Mouse (Mus musculus): ENCODE data around the gene Trappc6a. TPM values are rescaled to one million over a fixed set of nuclear protein-coding genes. Genes with fewer than 3 reads are reported as not detected.

Gene Trappc6a
- polyA plus RNA-seq, 2 experiments = 24.1 to 40.2 TPM

DNA sequence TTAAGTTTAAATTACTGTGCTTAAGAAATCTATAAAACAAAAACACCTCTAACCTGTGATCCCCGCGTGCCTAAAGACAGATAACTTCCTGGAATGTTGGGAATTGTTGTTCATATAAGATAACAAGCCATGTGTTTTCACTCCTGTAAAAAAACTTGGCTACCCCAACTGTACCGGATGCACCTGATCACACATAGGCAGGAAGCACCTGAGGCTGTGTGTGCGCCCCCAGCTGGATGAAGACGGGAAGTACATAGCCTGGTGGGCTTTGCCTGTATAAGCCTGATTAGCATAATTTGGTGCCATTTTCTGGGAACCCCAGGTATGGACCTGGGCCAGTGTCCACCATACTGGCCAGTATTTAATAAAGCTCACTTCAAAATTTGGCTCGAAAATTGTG, 35.4 kb downstream of the Trappc6a start:
- H3K4me3 ChIP-seq (ENCODE audit: insufficient read depth in 1 of 2, low read depth in 2 of 2, low read length in 2 of 2) = no peak overlapping the region
- no peak for ATAC-seq (ENCODE audit: insufficient read depth)
- H3K9ac ChIP-seq (replicated peaks) = no peak overlapping the region
- WGBS (ENCODE audit: insufficient replicate concordance) = 45% methylated on average over 6 of the region's 6 CpGs
- no peak for DNase-seq (ENCODE audit: low read depth in 3 of 3, low spot score in 3 of 3)
- no peaks in the 10 kb centered on the region for H3K9me3 ChIP-seq (ENCODE audit: control insufficient read depth, low read length)
- H3K36me3 ChIP-seq (replicated peaks; ENCODE audit: control insufficient read depth, insufficient read depth, low read depth) = no peaks in the 10 kb centered on the region; the same call in none of the 2 replicates
- TF ChIP-seq CTCF (IDR thresholded peaks at IDR 0.05; ENCODE audit: low read depth) (peak; percentile 73), EP300 (IDR thresholded peaks at IDR 0.05; ENCODE audit: low read depth) (no peak)
- no peak overlapping the region for H3K27ac ChIP-seq
- H3K27me3 ChIP-seq (ENCODE audit: control insufficient read depth, insufficient read depth, low read length) = no peaks in the 10 kb centered on the region
- H3K4me1 ChIP-seq (replicated peaks; ENCODE audit: control insufficient read depth in 2 of 2, insufficient read depth in 2 of 2, low read length in 1 of 2) = peaks cover 0 to 9% of the 10 kb centered on the region in 2 experiments
- no peak overlapping the region for H3K4me2 ChIP-seq (ENCODE audit: low read depth)

- Histone ChIP-seq H3K9ac (replicated peaks) (no peak overlapping the region), H3K27ac (no peak overlapping the region), H3K4me2 (ENCODE audit: low read depth) (no peak overlapping the region), H3K9me3 (ENCODE audit: control insufficient read depth, low read length) (no peaks in the 10 kb centered on the region), H3K27me3 (ENCODE audit: control insufficient read depth, insufficient read depth, low read length) (no peaks in the 10 kb centered on the region), H3K4me3 (ENCODE audit: insufficient read depth in 1 of 2, low read depth in 2 of 2, low read length in 2 of 2) (no peak overlapping the region), H3K36me3 (replicated peaks; ENCODE audit: control insufficient read depth, insufficient read depth, low read depth) (no peaks in the 10 kb centered on the region; the same call in 1 of the 2 replicates), H3K4me1 (replicated peaks; ENCODE audit: control insufficient read depth in 2 of 2, insufficient read depth in 2 of 2, low read length in 1 of 2) (peaks cover 0 to 11% of the 10 kb centered on the region in 2 experiments)
- no peak for DNase-seq (ENCODE audit: low read depth in 3 of 3, low spot score in 3 of 3)
- TF ChIP-seq CTCF (IDR thresholded peaks at IDR 0.05; ENCODE audit: low read depth) (no peak), EP300 (IDR thresholded peaks at IDR 0.05; ENCODE audit: low read depth) (no peak)
- WGBS (ENCODE audit: insufficient replicate concordance) = 74% methylated on average over 3 of the region's 3 CpGs
- ATAC-seq (ENCODE audit: insufficient read depth) = no peak
Measured at GRCm38 (mm10) chr7:19546007-19546406, 37.8 kb downstream of the Trappc6a start.

- no peaks in the 10 kb centered on the region for H3K9me3 ChIP-seq (ENCODE audit: control insufficient read depth, low read length)
- TF ChIP-seq CTCF (IDR thresholded peaks at IDR 0.05; ENCODE audit: low read depth) (no peak), EP300 (IDR thresholded peaks at IDR 0.05; ENCODE audit: low read depth) (no peak)
- H3K4me2 ChIP-seq (ENCODE audit: low read depth) = no peak overlapping the region
- no peak for DNase-seq (ENCODE audit: low read depth in 3 of 3, low spot score in 3 of 3)
- peaks cover 0 to 16% of the 10 kb centered on the region in 2 experiments for H3K4me1 ChIP-seq (replicated peaks; ENCODE audit: control insufficient read depth in 2 of 2, insufficient read depth in 2 of 2, low read length in 1 of 2)
- H3K27ac ChIP-seq = no peak overlapping the region
- H3K36me3 ChIP-seq (replicated peaks; ENCODE audit: control insufficient read depth, insufficient read depth, low read depth) = no peaks in the 10 kb centered on the region; the same call in 1 of the 2 replicates
- H3K9ac ChIP-seq (replicated peaks) = no peak overlapping the region
- 79% methylated on average over 2 of the region's 2 CpGs for WGBS (ENCODE audit: insufficient replicate concordance)
- no peak overlapping the region for H3K4me3 ChIP-seq (ENCODE audit: insufficient read depth in 1 of 2, low read depth in 2 of 2, low read length in 2 of 2)
- H3K27me3 ChIP-seq (ENCODE audit: control insufficient read depth, insufficient read depth, low read length) = no peaks in the 10 kb centered on the region
- ATAC-seq (ENCODE audit: insufficient read depth) = no peak
Measured at GRCm38 (mm10) chr7:19547344-19547969, 39.3 kb downstream of the Trappc6a start.

DNA sequence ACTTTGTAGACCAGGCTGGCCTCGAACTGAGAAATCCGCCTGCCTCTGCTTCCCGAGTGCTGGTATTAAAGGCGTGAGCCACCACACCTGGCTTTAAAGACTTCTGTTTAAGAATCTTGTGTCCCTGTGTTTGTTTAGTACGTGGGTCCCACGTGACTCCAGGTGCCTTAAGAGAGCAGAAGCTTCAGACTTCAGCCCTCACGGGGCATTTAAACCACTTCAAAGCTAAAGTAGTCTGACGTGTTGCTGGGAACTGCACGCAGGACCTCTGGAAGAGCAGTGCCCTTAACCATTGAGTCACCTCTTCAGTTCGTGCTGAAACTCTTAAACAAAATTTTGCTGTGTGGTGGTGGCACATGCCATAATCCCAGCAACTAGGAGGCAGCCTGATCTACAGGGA, 41.2 kb downstream of the Trappc6a start:
- Histone ChIP-seq H3K9ac (replicated peaks) (no peak overlapping the region), H3K27me3 (ENCODE audit: control insufficient read depth, insufficient read depth, low read length) (no peaks in the 10 kb centered on the region), H3K4me3 (ENCODE audit: insufficient read depth in 1 of 2, low read depth in 2 of 2, low read length in 2 of 2) (no peak overlapping the region), H3K4me2 (ENCODE audit: low read depth) (no peak overlapping the region), H3K36me3 (replicated peaks; ENCODE audit: control insufficient read depth, insufficient read depth, low read depth) (peaks cover 13% of the 10 kb centered on the region; the same call in 1 of the 2 replicates), H3K4me1 (replicated peaks; ENCODE audit: control insufficient read depth in 2 of 2, insufficient read depth in 2 of 2, low read length in 1 of 2) (peaks cover 0 to 16% of the 10 kb centered on the region in 2 experiments; a peak in 3 of 4 replicates), H3K9me3 (ENCODE audit: control insufficient read depth, low read length) (no peaks in the 10 kb centered on the region), H3K27ac (no peak overlapping the region)
- DNase-seq (ENCODE audit: low read depth in 3 of 3, low spot score in 3 of 3) (no peak), ATAC-seq (ENCODE audit: insufficient read depth) (no peak)
- no peak for TF ChIP-seq CTCF (IDR thresholded peaks at IDR 0.05; ENCODE audit: low read depth)
- no peak for TF ChIP-seq EP300 (IDR thresholded peaks at IDR 0.05; ENCODE audit: low read depth)
- WGBS (ENCODE audit: insufficient replicate concordance) = 91% methylated on average over 10 of the region's 10 CpGs

DNA sequence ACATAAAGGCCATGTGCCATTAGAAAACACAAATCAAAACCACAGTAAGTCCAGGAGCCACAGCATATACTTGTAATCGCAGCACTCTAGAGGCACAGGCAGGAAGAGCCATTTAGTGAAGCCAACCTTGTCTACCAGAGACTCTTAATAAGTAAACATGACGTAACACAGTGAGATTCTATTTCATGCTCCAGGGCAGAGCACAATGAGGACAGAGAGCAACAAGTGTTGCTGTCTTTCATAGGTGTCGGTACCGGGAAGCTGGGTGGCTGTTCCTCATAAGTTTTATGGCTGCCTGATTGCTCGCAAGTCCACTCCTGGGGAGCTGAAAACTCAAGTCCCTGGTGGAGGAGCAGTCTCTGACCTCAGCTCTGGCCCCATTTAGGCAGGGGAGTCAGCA, 43.4 kb downstream of the Trappc6a start:
- TF ChIP-seq CTCF (IDR thresholded peaks at IDR 0.05; ENCODE audit: low read depth) (no peak), EP300 (IDR thresholded peaks at IDR 0.05; ENCODE audit: low read depth) (no peak)
- H3K27me3 ChIP-seq (ENCODE audit: control insufficient read depth, insufficient read depth, low read length) = no peaks in the 10 kb centered on the region
- no peak overlapping the region for H3K4me3 ChIP-seq (ENCODE audit: insufficient read depth in 1 of 2, low read depth in 2 of 2, low read length in 2 of 2)
- H3K36me3 ChIP-seq (replicated peaks; ENCODE audit: control insufficient read depth, insufficient read depth, low read depth) = peaks cover 27% of the 10 kb centered on the region; the same call in 1 of the 2 replicates
- no peak for DNase-seq (ENCODE audit: low read depth in 3 of 3, low spot score in 3 of 3)
- ATAC-seq (ENCODE audit: insufficient read depth) = no peak
- H3K4me2 ChIP-seq (ENCODE audit: low read depth) = no peak overlapping the region
- peaks cover 0 to 9% of the 10 kb centered on the region in 2 experiments; a peak in 3 of 4 replicates for H3K4me1 ChIP-seq (replicated peaks; ENCODE audit: control insufficient read depth in 2 of 2, insufficient read depth in 2 of 2, low read length in 1 of 2)
- H3K27ac ChIP-seq = no peak overlapping the region
- no peak overlapping the region for H3K9ac ChIP-seq (replicated peaks)
- no peaks in the 10 kb centered on the region for H3K9me3 ChIP-seq (ENCODE audit: control insufficient read depth, low read length)
- 82% methylated on average over 5 of the region's 5 CpGs for WGBS (ENCODE audit: insufficient replicate concordance)
